Mouse (Mus musculus) olfactory bulb, adult 2 months (tissue): ENCODE measurements around the gene Gm21671.
"Not testable (repeated sequence)": the region's sequence is repeated elsewhere in the genome, so short reads cannot be mapped to it uniquely, and the experiment has no call there.

Source experiments
- CTCF ChIP-seq: fragments of 200-500 bp; IDR thresholded peaks from 2 replicates; pipeline ENCODE4 v1.5.1; 2012; ENCODE audit warnings: low read depth, mild to moderate bottlenecking, low read length, moderate library complexity; ENCODE audit not compliant: insufficient read depth
- POLR2A ChIP-seq: fragments of 200-500 bp; IDR thresholded peaks from 2 replicates; pipeline ENCODE4 v1.6.1; 2012; ENCODE audit warnings: mild to moderate bottlenecking, low read depth, low read length, moderate library complexity; ENCODE audit not compliant: insufficient read depth

- TF ChIP-seq CTCF, POLR2A: not testable (repeated sequence)
Observed at GRCm38 (mm10) chr5:25957050-25957449, 2.8 kb upstream of the Gm21671 start.
